ENCODE assay signal across 8 mouse cellular contexts in genomic region chr11:3452769-3453168, GRCm38 (mm10). TPM values are rescaled to one million over a fixed set of nuclear protein-coding genes. Genes with fewer than 3 reads are reported as not detected.
DNase-seq lines count a peak whose midpoint lies in the region; ATAC-seq and TF ChIP-seq lines count a peak whose summit lies in the region.

No protein-coding gene starts in this region.

- no peak for TF ChIP-seq CTCF in bone marrow, adult 2 months (IDR thresholded peaks at IDR 0.05; ENCODE audit: control insufficient read depth, insufficient read depth, low read length)
- no peak for TF ChIP-seq CTCF in lung, adult 2 months (IDR thresholded peaks at IDR 0.05; ENCODE audit: insufficient read depth, low read length)

- no peaks in the 10 kb centered on the region for H3K9me3 ChIP-seq in heart, embryonic 12.5 days (replicated peaks)
- no peaks in the 10 kb centered on the region for H3K9me3 ChIP-seq in forebrain, embryonic 12.5 days

- H3K27me3 ChIP-seq in heart, embryonic 12.5 days (replicated peaks) = no peaks in the 10 kb centered on the region
- no peaks in the 10 kb centered on the region for H3K27me3 ChIP-seq in forebrain, embryonic 12.5 days

- H3K36me3 ChIP-seq in heart, embryonic 12.5 days = peaks cover 23% of the 10 kb centered on the region
- 0 out of 2 replicates have a peak, but pooled peaks cover 5% of the 10 kb centered on the region for H3K36me3 ChIP-seq in forebrain, embryonic 12.5 days (replicated peaks)

- no peak for DNase-seq in heart, postnatal 25 days (ENCODE audit: low spot score)
- peak; percentile 43 for DNase-seq in kidney, adult 9 months
- peak; percentile 16 for DNase-seq in lung, adult 2 months
- DNase-seq in right cerebral cortex, postnatal 10 days (ENCODE audit: low spot score in 2 of 2) = peak; percentile 57 to 64

- TF ChIP-seq POLR2A in bone marrow, adult 2 months (IDR thresholded peaks at IDR 0.05; ENCODE audit: borderline replicate concordance, control insufficient read depth, low read depth, low read length) = no peak
- TF ChIP-seq POLR2A in lung, adult 2 months (IDR thresholded peaks at IDR 0.05; ENCODE audit: borderline replicate concordance, extremely low read depth, low read depth, low read length) = no peak

- H3K9ac ChIP-seq in heart, embryonic 12.5 days = peak overlapping the region; percentile 79
- H3K9ac ChIP-seq in forebrain, embryonic 12.5 days = peak overlapping the region; percentile 78

- H3K4me1 ChIP-seq in heart, embryonic 12.5 days (replicated peaks) = peaks cover 15% of the 10 kb centered on the region
- no peaks in the 10 kb centered on the region; the same call in 1 of the 2 replicates for H3K4me1 ChIP-seq in bone marrow, adult 2 months (ENCODE audit: control insufficient read depth, insufficient read depth, low read length)
- H3K4me1 ChIP-seq in forebrain, embryonic 12.5 days = peaks cover 19% of the 10 kb centered on the region
- peaks cover 9% of the 10 kb centered on the region for H3K4me1 ChIP-seq in lung, adult 2 months (ENCODE audit: control insufficient read depth, insufficient read depth, low read length)

- H3K27ac ChIP-seq in heart, embryonic 12.5 days (ENCODE audit: poor library complexity, severe bottlenecking) = peak overlapping the region; percentile 85
- peak overlapping the region; percentile 84; the same call in 1 of the 2 replicates for H3K27ac ChIP-seq in bone marrow, adult 2 months (ENCODE audit: control insufficient read depth, insufficient read depth, low read depth, low read length, poor library complexity)
- peak overlapping the region; percentile 86 for H3K27ac ChIP-seq in forebrain, embryonic 12.5 days

- peak overlapping the region; percentile 97 for H3K4me2 ChIP-seq in heart, embryonic 12.5 days
- peak overlapping the region; percentile 81 for H3K4me2 ChIP-seq in forebrain, embryonic 12.5 days

- peak overlapping the region; percentile 78 for H3K4me3 ChIP-seq in heart, embryonic 12.5 days
- H3K4me3 ChIP-seq in bone marrow, adult 2 months (replicated peaks; ENCODE audit: control insufficient read depth, low read depth, low read length) = peak overlapping the region; percentile 99
- peak overlapping the region; percentile 79 for H3K4me3 ChIP-seq in forebrain, embryonic 12.5 days (replicated peaks)
- H3K4me3 ChIP-seq in lung, adult 2 months (replicated peaks; ENCODE audit: extremely low read depth, low read depth, low read length) = peak overlapping the region; percentile 90

- intact Hi-C loops in heart, postnatal 25 days (cut with DNase I) = loop anchor here (5.0 kb wide), 1 partner anchor 45 kb away; the partner anchor contains the start of gene Limk2

- peak; percentile 17; the same call in 1 of the 2 replicates for ATAC-seq in heart, embryonic 12.5 days (ENCODE audit: insufficient number of reproducible peaks, low FRiP score)
- ATAC-seq in forebrain, embryonic 12.5 days (ENCODE audit: low FRiP score) = peak; percentile 35; the same call in 1 of the 2 replicates
- ATAC-seq in megakaryocyte progenitor cell, adult 5-6 weeks (replicated peaks; ENCODE audit: poor library complexity) = no peak

- 2% methylated on average over 9 of the region's 9 CpGs for WGBS in heart, embryonic 12.5 days
- 0% methylated on average over 9 of the region's 9 CpGs for WGBS in bone marrow, adult 2 months
- under 1% methylated on average over 9 of the region's 9 CpGs for WGBS in forebrain, embryonic 12.5 days
- WGBS in lung, adult 2 months = 2% methylated on average over 9 of the region's 9 CpGs

RNA-seq across cellular contexts. Expression of gene Rnf185, which starts 0.6 kb away (rescaled TPM):
- polyA plus RNA-seq in heart, embryonic 12.5 days (2016; fragmentation: Nextera tagmentation; extraction: Ambion mirVana) = 26.3 and 26.5 TPM in 2 replicates
- total RNA-seq in heart, postnatal 25 days (2021) = 10 to 100 TPM; 19.5 to 20.2 TPM
- 5.9 and 9.2 TPM in 2 replicates for polyA plus RNA-seq in bone marrow, adult 2 months (2011; ENCODE audit: insufficient read depth, insufficient read length, low replicate concordance, missing spikeins)
- 42.4 and 43.2 TPM in 2 replicates for polyA plus RNA-seq in forebrain, embryonic 12.5 days (2016; fragmentation: Nextera tagmentation; extraction: Ambion mirVana)
- 25.6 and 36.4 TPM in 2 replicates for polyA plus RNA-seq in lung, adult 2 months (2012; rRNA removed)
- 16.3 and 17.6 TPM in 2 replicates for total RNA-seq in megakaryocyte progenitor cell, adult 5-6 weeks (2015)
- total RNA-seq in megakaryocyte progenitor cell, adult 5-6 weeks (2017) = 8.8 and 15.3 TPM in 2 replicates

RNA-seq across cellular contexts. Expression of gene Pla2g3, which starts 35.3 kb away (rescaled TPM):
- 0.26 and 0.30 TPM in 2 replicates for polyA plus RNA-seq in heart, embryonic 12.5 days (2016; fragmentation: Nextera tagmentation; extraction: Ambion mirVana)
- total RNA-seq in heart, postnatal 25 days (2021) = not detected
- polyA plus RNA-seq in bone marrow, adult 2 months (2011; ENCODE audit: insufficient read depth, insufficient read length, low replicate concordance, missing spikeins) = 0.38 TPM in 1 of 2 replicates, not detected in the other
- polyA plus RNA-seq in forebrain, embryonic 12.5 days (2016; fragmentation: Nextera tagmentation; extraction: Ambion mirVana) = 0.59 and 0.64 TPM in 2 replicates
- 0.50 and 3.1 TPM in 2 replicates for polyA plus RNA-seq in lung, adult 2 months (2012; rRNA removed)
- total RNA-seq in megakaryocyte progenitor cell, adult 5-6 weeks (2015) = not detected in 2 replicates
- 0.10 TPM in 1 of 2 replicates, not detected in the other for total RNA-seq in megakaryocyte progenitor cell, adult 5-6 weeks (2017)

RNA-seq across cellular contexts. Expression of gene Limk2, which starts 43.8 kb away (rescaled TPM):
- polyA plus RNA-seq in heart, embryonic 12.5 days (2016; fragmentation: Nextera tagmentation; extraction: Ambion mirVana) = 73.2 and 74.6 TPM in 2 replicates
- 10 to 100 TPM; 17.2 to 18.5 TPM for total RNA-seq in heart, postnatal 25 days (2021)
- 23.9 and 60.1 TPM in 2 replicates for polyA plus RNA-seq in bone marrow, adult 2 months (2011; ENCODE audit: insufficient read depth, insufficient read length, low replicate concordance, missing spikeins)
- 79.4 and 79.8 TPM in 2 replicates for polyA plus RNA-seq in forebrain, embryonic 12.5 days (2016; fragmentation: Nextera tagmentation; extraction: Ambion mirVana)
- polyA plus RNA-seq in lung, adult 2 months (2012; rRNA removed) = 94.3 and 142 TPM in 2 replicates
- total RNA-seq in megakaryocyte progenitor cell, adult 5-6 weeks (2015) = 16.9 and 17.0 TPM in 2 replicates
- 20.1 and 30.0 TPM in 2 replicates for total RNA-seq in megakaryocyte progenitor cell, adult 5-6 weeks (2017)

RNA-seq across cellular contexts. Expression of gene Inpp5j, which starts 51.9 kb away (rescaled TPM):
- 11.4 and 11.5 TPM in 2 replicates for polyA plus RNA-seq in heart, embryonic 12.5 days (2016; fragmentation: Nextera tagmentation; extraction: Ambion mirVana)
- 10 to 100 TPM; 29.4 to 30.6 TPM for total RNA-seq in heart, postnatal 25 days (2021)
- 1.2 and 3.3 TPM in 2 replicates for polyA plus RNA-seq in bone marrow, adult 2 months (2011; ENCODE audit: insufficient read depth, insufficient read length, low replicate concordance, missing spikeins)
- polyA plus RNA-seq in forebrain, embryonic 12.5 days (2016; fragmentation: Nextera tagmentation; extraction: Ambion mirVana) = 0.49 and 0.52 TPM in 2 replicates
- 2.3 and 2.7 TPM in 2 replicates for polyA plus RNA-seq in lung, adult 2 months (2012; rRNA removed)
- 1.3 and 1.5 TPM in 2 replicates for total RNA-seq in megakaryocyte progenitor cell, adult 5-6 weeks (2015)
- 0.17 and 0.21 TPM in 2 replicates for total RNA-seq in megakaryocyte progenitor cell, adult 5-6 weeks (2017)
